22 mouse cellular contexts compared by ENCODE assay signal in genomic region chr6:133997935-133998334, GRCm38 (mm10). TPM values are rescaled to one million over a fixed set of nuclear protein-coding genes. Genes with fewer than 3 reads are reported as not detected.
A peak's percentile ranks its signal among the peaks of the same experiment; 100 is the strongest.
DNase-seq lines count a peak whose midpoint lies in the region; ATAC-seq and TF ChIP-seq lines count a peak whose summit lies in the region.
"Had no signal": no experiment of that assay in that cellular context is flagged by ENCODE, and none has a peak within 500 bp of the region (broad histone marks: within the 10 kb centered on the region; RNA-seq: fewer than 3 reads in every experiment).

No protein-coding gene starts in this region.

- TF ChIP-seq EP300 in liver, postnatal 0 days (IDR thresholded peaks at IDR 0.05; ENCODE audit: low read depth): no peak

- no peaks in the 10 kb centered on the region for H3K36me3 ChIP-seq in liver, postnatal 0 days (replicated peaks; ENCODE audit: insufficient read depth, low read length)
- H3K36me3 ChIP-seq in hindbrain, embryonic 16.5 days (ENCODE audit: control insufficient read depth, insufficient read depth, low read length): no peaks in the 10 kb centered on the region
- H3K36me3 ChIP-seq: G1E; heart, embryonic 10.5 days; hindbrain, embryonic 12.5 days; lung, embryonic 15.5 days had no signal

- no peak for ATAC-seq in liver, postnatal 0 days
- no peak for ATAC-seq in hindbrain, embryonic 16.5 days
- ATAC-seq: forebrain, embryonic 16.5 days; intestine, embryonic 16.5 days had no signal

- TF ChIP-seq CTCF in liver, postnatal 0 days (IDR thresholded peaks at IDR 0.05; ENCODE audit: low read depth): no peak

- H3K4me1 ChIP-seq in liver, postnatal 0 days (ENCODE audit: insufficient read depth): no peaks in the 10 kb centered on the region; the same call in 1 of the 2 replicates
- H3K4me1 ChIP-seq in hindbrain, embryonic 16.5 days (ENCODE audit: control insufficient read depth, insufficient read depth, low read depth, low read length): no peaks in the 10 kb centered on the region
- H3K4me1 ChIP-seq: heart, embryonic 10.5 days; hindbrain, embryonic 12.5 days; lung, embryonic 15.5 days had no signal

- H3K9ac ChIP-seq in liver, postnatal 0 days (replicated peaks): no peak overlapping the region
- H3K9ac ChIP-seq in hindbrain, embryonic 16.5 days (ENCODE audit: low read depth, low read length): no peak overlapping the region
- H3K9ac ChIP-seq: hindbrain, embryonic 12.5 days; liver, embryonic 14.5 days; lung, embryonic 15.5 days had no signal

- DNase-seq in adrenal gland, adult (ENCODE audit: inconsistent age in 2 of 2, low spot score in 1 of 2): peak; percentile 8 to 45
- DNase-seq in adrenal gland, postnatal 10 days: no peak
- DNase-seq in kidney, adult 11 months: peak; percentile 22
- DNase-seq in kidney, adult 18-20 months: no peak
- peak; percentile 19 for DNase-seq in 416B (ENCODE audit: low read depth)
- peak; percentile 15 for DNase-seq in kidney, postnatal 10 days
- DNase-seq in liver, postnatal 0 days: no peak
- DNase-seq: cerebellum, adult 9-10 months; heart, postnatal 36 days; liver; midbrain, embryonic 14.5 days; right cerebral cortex, postnatal 14 days had no signal

- H3K9me3 ChIP-seq in liver, postnatal 0 days (ENCODE audit: low read length): no peaks in the 10 kb centered on the region
- no peaks in the 10 kb centered on the region for H3K9me3 ChIP-seq in hindbrain, embryonic 16.5 days (ENCODE audit: control insufficient read depth, low read length)
- H3K9me3 ChIP-seq: G1E; heart, embryonic 10.5 days; hindbrain, embryonic 12.5 days; lung, embryonic 15.5 days had no signal

- no peaks in the 10 kb centered on the region for H3K27me3 ChIP-seq in liver, postnatal 0 days (ENCODE audit: insufficient read depth, low read length)
- H3K27me3 ChIP-seq in hindbrain, embryonic 16.5 days (replicated peaks; ENCODE audit: control insufficient read depth, insufficient read depth, low read length): no peaks in the 10 kb centered on the region
- H3K27me3 ChIP-seq: hindbrain, embryonic 12.5 days; lung, embryonic 15.5 days had no signal

- no peak overlapping the region for H3K4me3 ChIP-seq in liver, postnatal 0 days (ENCODE audit: low read depth, low read length)
- no peak overlapping the region for H3K4me3 ChIP-seq in hindbrain, embryonic 16.5 days (ENCODE audit: low read length)
- H3K4me3 ChIP-seq: erythroblast, embryonic 14.5 days; heart, embryonic 10.5 days; hindbrain, embryonic 12.5 days; lung, embryonic 15.5 days had no signal

- H3K4me2 ChIP-seq in liver, postnatal 0 days (ENCODE audit: low read depth, low read length): no peak overlapping the region
- no peak overlapping the region for H3K4me2 ChIP-seq in hindbrain, embryonic 16.5 days (ENCODE audit: low read length)
- H3K4me2 ChIP-seq: hindbrain, embryonic 12.5 days; lung, embryonic 15.5 days had no signal

- WGBS in liver, postnatal 0 days (ENCODE audit: insufficient replicate concordance): 36% methylated on average over 2 of the region's 2 CpGs
- 74% methylated on average over 2 of the region's 2 CpGs for WGBS in hindbrain, embryonic 16.5 days

- H3K27ac ChIP-seq in liver, postnatal 0 days (ENCODE audit: low read depth): no peak overlapping the region
- H3K27ac ChIP-seq in hindbrain, embryonic 16.5 days (ENCODE audit: low read depth, low read length): no peak overlapping the region
- H3K27ac ChIP-seq: heart, embryonic 10.5 days; hindbrain, embryonic 12.5 days; liver, embryonic 14.5 days; lung, embryonic 15.5 days; macrophage had no signal

RNA-seq across cellular contexts. Expression of gene Etv6, which starts 37.6 kb away (rescaled TPM):
- 10 to 100 TPM; 28.2 to 31.4 TPM for total RNA-seq in adrenal gland, postnatal 10 days (2021)
- polyA plus RNA-seq in liver, postnatal 0 days (2015; fragmentation: Nextera tagmentation; extraction: Ambion mirVana): 2.6 and 2.7 TPM in 2 replicates
- polyA plus RNA-seq in hindbrain, embryonic 16.5 days (2015; fragmentation: Nextera tagmentation; extraction: Ambion mirVana): 3.4 and 5.4 TPM in 2 replicates

Comparison
In these comparisons a context has a peak if more than half of its experiments do, and no peak if none do; other contexts are left out.
1. DNase-seq: peak in adrenal gland, adult (2 of 2), kidney, adult 11 months (single experiment), 416B (single experiment) and kidney, postnatal 10 days (single experiment); none in adrenal gland, postnatal 10 days (single experiment), kidney, adult 18-20 months (single experiment) and liver, postnatal 0 days (single experiment).